Mouse (Mus musculus) right cerebral cortex, adult 18-20 months (tissue): Measurements from ENCODE around the gene Trpt1.
"Not testable (repeated sequence)": the region's sequence is repeated elsewhere in the genome, so short reads cannot be mapped to it uniquely, and the experiment has no call there.

ENCODE experiments used
- DNase-seq: peaks from one replicate; pipeline ENCODE4 v3.0.0; 2022; ENCODE audit warnings: mixed read lengths

Trpt1 gene

GRCm38 (mm10) chr19:6975537-6976521 lies 20.1 kb upstream of the Trpt1 start, which contains the start of gene Plcb3:
Gene Plcb3, minus strand, starts transcription at chr19:6976470.
- DNase-seq, result peak; percentile 67

GRCm38 (mm10) chr19:6977759-6978638 lies 17.9 kb upstream of the Trpt1 start:
- DNase-seq, result no peak

- no peak for DNase-seq
These were observed 17.3 kb upstream of the Trpt1 start for GRCm38 (mm10) chr19:6978639-6978974.

GRCm38 (mm10) chr19:6979001-6979479 lies 16.9 kb upstream of the Trpt1 start:
- DNase-seq, result peak; percentile 59

- peak; percentile 100 for DNase-seq
These were observed 16.2 kb upstream of the Trpt1 start for GRCm38 (mm10) chr19:6979486-6980380.

- DNase-seq, result peak; percentile 99
These were observed 15.4 kb upstream of the Trpt1 start, which contains the start of gene Fkbp2 for GRCm38 (mm10) chr19:6980381-6981093. Gene Fkbp2, minus strand, starts transcription at chr19:6980501.

GRCm38 (mm10) chr19:6981465-6981864 lies 14.5 kb upstream of the Trpt1 start:
- no peak for DNase-seq

GRCm38 (mm10) chr19:6983621-6984020 lies 12.3 kb upstream of the Trpt1 start:
- no peak for DNase-seq

- no peak for DNase-seq
These were observed 10.6 kb upstream of the Trpt1 start for GRCm38 (mm10) chr19:6985300-6985699.

- no peak for DNase-seq
These were observed 9.8 kb upstream of the Trpt1 start for GRCm38 (mm10) chr19:6985951-6986708.

- peak; percentile 66 for DNase-seq
These were observed 8.6 kb upstream of the Trpt1 start, which contains the start of gene Vegfb for GRCm38 (mm10) chr19:6987061-6987903. Gene Vegfb, minus strand, starts transcription at chr19:6987651.

GRCm38 (mm10) chr19:6987904-6988285 lies 8.0 kb upstream of the Trpt1 start:
- no peak for DNase-seq

GRCm38 (mm10) chr19:6989251-6989650 lies 6.7 kb upstream of the Trpt1 start:
- DNase-seq, result no peak

- DNase-seq, result no peak
These were observed 5.2 kb upstream of the Trpt1 start for GRCm38 (mm10) chr19:6990712-6991111.

- DNase-seq, result not testable (repeated sequence)
These were observed 4.8 kb upstream of the Trpt1 start for GRCm38 (mm10) chr19:6991166-6991565.

GRCm38 (mm10) chr19:6992011-6992858 lies 3.7 kb upstream of the Trpt1 start, which contains the start of gene Dnajc4:
Gene Dnajc4, minus strand, starts transcription at chr19:6992572.
- DNase-seq, result peak; percentile 97

- no peak for DNase-seq
These were observed 2.7 kb upstream of the Trpt1 start for GRCm38 (mm10) chr19:6993011-6993770.

GRCm38 (mm10) chr19:6994002-6994401 lies 1.9 kb upstream of the Trpt1 start:
- no peak for DNase-seq
